In genomic region chr2:30981790-30982513, GRCm38 (mm10) we compare ENCODE assay signal across 8 mouse cellular contexts. TPM values are rescaled to one million over a fixed set of nuclear protein-coding genes. Genes with fewer than 3 reads are reported as not detected.
DNase-seq lines count a peak whose midpoint lies in the region; ATAC-seq and TF ChIP-seq lines count a peak whose summit lies in the region.

Gene BC005624, minus strand, starts transcription at chr2:30982201.
Gene Usp20, plus strand, starts transcription at chr2:30982279.

- TF ChIP-seq RAD21 in MEL (IDR thresholded peaks at IDR 0.05; ENCODE audit: low read depth, low read length), result no peak

- H3K36me3 ChIP-seq in MEL (ENCODE audit: control insufficient read depth in 1 of 2, insufficient read depth in 2 of 2, low read length in 2 of 2), result peaks cover 0 to 17% of the 10 kb centered on the region in 2 experiments; a peak in 2 of 4 replicates
- H3K36me3 ChIP-seq in forebrain, postnatal 0 days (ENCODE audit: insufficient read depth), result peaks cover 22% of the 10 kb centered on the region
- peaks cover 23% of the 10 kb centered on the region for H3K36me3 ChIP-seq in lung, embryonic 15.5 days

- peak within 1 kb of the TSS; percentile 72 for H3K4me2 ChIP-seq in forebrain, postnatal 0 days (ENCODE audit: low read depth)
- peak within 1 kb of the TSS; percentile 92 for H3K4me2 ChIP-seq in lung, embryonic 15.5 days

- no peak for TF ChIP-seq CTCF in MEL (IDR thresholded peaks at IDR 0.05 in 2 of 3, conservative IDR thresholded peaks at IDR 0.05 in 1 of 3; ENCODE audit: control insufficient read depth in 1 of 3, insufficient read depth in 1 of 3, low read depth in 2 of 3, low read length in 3 of 3, poor library complexity in 1 of 3, severe bottlenecking in 1 of 3)
- TF ChIP-seq CTCF in cerebellum, adult 2 months (IDR thresholded peaks at IDR 0.05; ENCODE audit: borderline replicate concordance, insufficient read depth, low read depth, low read length), result no peak
- peak; percentile 44 for TF ChIP-seq CTCF in forebrain, postnatal 0 days (IDR thresholded peaks at IDR 0.05; ENCODE audit: low read depth)

- peaks cover 8% of the 10 kb centered on the region for H3K79me2 ChIP-seq in MEL (ENCODE audit: control insufficient read depth, insufficient read depth, low read length, poor library complexity)

- peaks cover 5 to 23% of the 10 kb centered on the region in 2 experiments for H3K4me1 ChIP-seq in MEL (ENCODE audit: control insufficient read depth in 1 of 2, insufficient read depth in 2 of 2, low read length in 2 of 2)
- no peaks in the 10 kb centered on the region for H3K4me1 ChIP-seq in cerebellum, adult 2 months (ENCODE audit: control insufficient read depth, insufficient read depth, low read length)
- peaks cover 7% of the 10 kb centered on the region; the same call in 1 of the 2 replicates for H3K4me1 ChIP-seq in forebrain, postnatal 0 days (ENCODE audit: insufficient read depth)
- peaks cover 31% of the 10 kb centered on the region for H3K4me1 ChIP-seq in lung, embryonic 15.5 days

- ATAC-seq in forebrain, postnatal 0 days, result peak; percentile 97
- peak; percentile 99 for ATAC-seq in lung, embryonic 15.5 days (ENCODE audit: borderline replicate concordance, extremely low read depth, low FRiP score, low TSS enrichment)

- no peaks in the 10 kb centered on the region for H3K9me3 ChIP-seq in MEL (replicated peaks; ENCODE audit: insufficient read depth, low read length)
- H3K9me3 ChIP-seq in forebrain, postnatal 0 days (ENCODE audit: low read length), result no peaks in the 10 kb centered on the region
- H3K9me3 ChIP-seq in lung, embryonic 15.5 days, result no peaks in the 10 kb centered on the region

- no peak for TF ChIP-seq EP300 in MEL (IDR thresholded peaks at IDR 0.05; ENCODE audit: low read depth in 1 of 2, low read length in 2 of 2)

- no peak within 1 kb of the TSS for H3K27ac ChIP-seq in MEL (ENCODE audit: control insufficient read depth, low read depth, low read length)
- no peak within 1 kb of the TSS for H3K27ac ChIP-seq in cerebellum, adult 2 months (ENCODE audit: insufficient read depth, low read length)
- H3K27ac ChIP-seq in forebrain, postnatal 0 days (ENCODE audit: low read depth, low read length), result peak within 1 kb of the TSS; percentile 24
- H3K27ac ChIP-seq in lung, embryonic 15.5 days, result peak within 1 kb of the TSS; percentile 68

- peak within 1 kb of the TSS; percentile 70 for H3K9ac ChIP-seq in MEL (ENCODE audit: control insufficient read depth, low read depth, low read length, poor library complexity, severe bottlenecking)
- H3K9ac ChIP-seq in forebrain, postnatal 0 days, result peak within 1 kb of the TSS; percentile 58
- peak within 1 kb of the TSS; percentile 65 for H3K9ac ChIP-seq in lung, embryonic 15.5 days

- peak; percentile 99 for DNase-seq in MEL (ENCODE audit: low read depth, low spot score)
- DNase-seq in cerebellum, adult 2 months, result peak; percentile 99 to 100
- peak; percentile 99 for DNase-seq in forebrain, postnatal 0 days
- peak; percentile 99 for DNase-seq in heart, postnatal 4 days
- peak; percentile 99 for DNase-seq in layer of hippocampus, adult 8-10 months (ENCODE audit: low spot score in 2 of 2)
- DNase-seq in ovary, adult 18-20 months (ENCODE audit: low spot score), result peak; percentile 100
- DNase-seq in thymus, postnatal 0 days (ENCODE audit: low spot score), result peak; percentile 100

- TF ChIP-seq POLR2A in MEL (IDR thresholded peaks at IDR 0.05; ENCODE audit: control insufficient read depth in 1 of 2, insufficient read depth in 1 of 2, low read depth in 1 of 2, low read length in 2 of 2, poor library complexity in 1 of 2), result peak; percentile 54 to 63; a peak in 2 of 4 replicates
- TF ChIP-seq POLR2A in cerebellum, adult 2 months (IDR thresholded peaks at IDR 0.05; ENCODE audit: borderline replicate concordance, insufficient read depth, low read length), result peak; percentile 72

- H3K4me3 ChIP-seq in MEL (ENCODE audit: control insufficient read depth in 1 of 2, insufficient read depth in 1 of 2, low read depth in 2 of 2, low read length in 2 of 2), result peak within 1 kb of the TSS; percentile 76 to 84
- H3K4me3 ChIP-seq in cerebellum, adult 2 months (replicated peaks; ENCODE audit: insufficient read depth, low read depth, low read length), result peak within 1 kb of the TSS; percentile 57
- H3K4me3 ChIP-seq in forebrain, postnatal 0 days (ENCODE audit: low read depth, low read length), result peak within 1 kb of the TSS; percentile 80
- peak within 1 kb of the TSS; percentile 77 for H3K4me3 ChIP-seq in lung, embryonic 15.5 days

- under 1% methylated on average over 66 of the region's 66 CpGs for WGBS in cerebellum, adult 2 months
- 3% methylated on average over 64 of the region's 66 CpGs for WGBS in forebrain, postnatal 0 days
- under 1% methylated on average over 63 of the region's 66 CpGs for WGBS in lung, embryonic 15.5 days

- H3K27me3 ChIP-seq in MEL (ENCODE audit: control insufficient read depth in 1 of 2, insufficient read depth in 2 of 2, low read length in 2 of 2), result no peaks in the 10 kb centered on the region
- H3K27me3 ChIP-seq in cerebellum, adult 2 months (ENCODE audit: control insufficient read depth, insufficient read depth, low read length), result no peaks in the 10 kb centered on the region
- no peaks in the 10 kb centered on the region for H3K27me3 ChIP-seq in forebrain, postnatal 0 days (ENCODE audit: insufficient read depth, low read length)
- no peaks in the 10 kb centered on the region for H3K27me3 ChIP-seq in lung, embryonic 15.5 days

TF ChIP-seq in MEL, 35 proteins besides CTCF, POLR2A, EP300 and RAD21:
- TF ChIP-seq UBTF (IDR thresholded peaks at IDR 0.05; ENCODE audit: borderline replicate concordance, insufficient read depth, low read depth, low read length), result no peak
- peak; percentile 95 for TF ChIP-seq MXI1 (IDR thresholded peaks at IDR 0.05; ENCODE audit: low read depth, low read length)
- TF ChIP-seq USF1 (IDR thresholded peaks at IDR 0.05; ENCODE audit: low read depth, low read length), result peak; percentile 47; the same call in 1 of the 2 replicates
- peak; percentile 67; the same call in 1 of the 2 replicates for TF ChIP-seq MAZ (IDR thresholded peaks at IDR 0.05; ENCODE audit: low read depth, low read length)
- peak; percentile 72; the same call in 1 of the 2 replicates for TF ChIP-seq MAX (IDR thresholded peaks at IDR 0.05; ENCODE audit: low read length)
- TF ChIP-seq ZMIZ1 (IDR thresholded peaks at IDR 0.05; ENCODE audit: low read depth, low read length), result peak; percentile 55; the same call in 1 of the 2 replicates
- TF ChIP-seq NELFE (IDR thresholded peaks at IDR 0.05; ENCODE audit: low read depth, low read length), result peak; percentile 60
- no peak for TF ChIP-seq ZC3H11A (IDR thresholded peaks at IDR 0.05; ENCODE audit: low read depth, low read length)
- peak; percentile 94 for TF ChIP-seq HCFC1 (IDR thresholded peaks at IDR 0.05; ENCODE audit: low read depth, low read length)
- peak; percentile 6; the same call in 1 of the 2 replicates for TF ChIP-seq TBP (IDR thresholded peaks at IDR 0.05; ENCODE audit: low read depth, low read length)
- TF ChIP-seq MYC (IDR thresholded peaks at IDR 0.05; ENCODE audit: low read depth, low read length), result peak; percentile 72; the same call in 1 of the 2 replicates
- no peak for TF ChIP-seq MEF2A (IDR thresholded peaks at IDR 0.05; ENCODE audit: extremely low read depth, insufficient replicate concordance, low read depth, low read length, poor library complexity, severe bottlenecking)
- TF ChIP-seq SIN3A (IDR thresholded peaks at IDR 0.05; ENCODE audit: low read length), result peak; percentile 100
- TF ChIP-seq TCF12 (IDR thresholded peaks at IDR 0.05; ENCODE audit: low read depth, low read length), result 0 out of 2 replicates have a peak, but pooled peaks have one; percentile 11
- TF ChIP-seq MAFK (IDR thresholded peaks at IDR 0.05; ENCODE audit: borderline replicate concordance, low read depth, low read length), result no peak
- 0 out of 2 replicates have a peak, but pooled peaks have one; percentile 5 for TF ChIP-seq ETS1 (IDR thresholded peaks at IDR 0.05; ENCODE audit: low read depth, low read length)
- peak; percentile 97 for TF ChIP-seq ELF1 (IDR thresholded peaks at IDR 0.05; ENCODE audit: low read depth, low read length)
- TF ChIP-seq NRF1 (IDR thresholded peaks at IDR 0.05; ENCODE audit: insufficient read depth, low read depth, low read length, poor library complexity, severe bottlenecking), result peak; percentile 33; the same call in 1 of the 2 replicates
- TF ChIP-seq USF2 (IDR thresholded peaks at IDR 0.05; ENCODE audit: borderline replicate concordance in 1 of 2, insufficient read depth in 1 of 2, low read depth in 1 of 2, low read length in 2 of 2), result no peak

RNA-seq across cellular contexts. Expression of gene BC005624, which starts in this region (rescaled TPM):
- 36.8 and 39.6 TPM in 2 replicates for total RNA-seq in MEL (2012; rRNA removed)
- polyA plus RNA-seq in MEL (2012; ENCODE audit: insufficient read depth in 1 of 2, insufficient read length in 2 of 2, low read depth in 1 of 2, low replicate concordance in 2 of 2, missing spikeins in 1 of 2), result 10 to 100 TPM in 1 of 2 experiments, not detected in 1; 63.0 TPM
- polyA plus RNA-seq in cerebellum, adult 2 months (2012; rRNA removed), result 118 and 123 TPM in 2 replicates
- total RNA-seq in forebrain, postnatal 0 days (2014; rRNA removed), result 43.3 and 47.1 TPM in 2 replicates
- 76.1 and 84.6 TPM in 2 replicates for polyA plus RNA-seq in forebrain, postnatal 0 days (2015; fragmentation: Nextera tagmentation; extraction: Ambion mirVana)
- 10 to 100 TPM; 18.1 TPM for total RNA-seq in heart, postnatal 4 days (2021)
- 10 to 100 TPM; 66.5 to 72.2 (median 67.0) TPM for total RNA-seq in layer of hippocampus, adult 8-10 months (2022)
- 55.6 and 56.9 TPM in 2 replicates for polyA plus RNA-seq in lung, embryonic 15.5 days (2015; fragmentation: Nextera tagmentation; extraction: Ambion mirVana)
- 64.0 and 66.2 TPM in 2 replicates for polyA plus RNA-seq in thymus, postnatal 0 days (2015; fragmentation: Nextera tagmentation; extraction: Ambion mirVana)

RNA-seq across cellular contexts. Expression of gene Usp20, which starts in this region (rescaled TPM):
- total RNA-seq in MEL (2012; rRNA removed), result 7.0 and 9.4 TPM in 2 replicates
- polyA plus RNA-seq in MEL (2012; ENCODE audit: insufficient read depth in 1 of 2, insufficient read length in 2 of 2, low read depth in 1 of 2, low replicate concordance in 2 of 2, missing spikeins in 1 of 2), result 10 to 100 TPM in 1 of 2 experiments, not detected in 1; 10.8 TPM
- 59.2 and 68.6 TPM in 2 replicates for polyA plus RNA-seq in cerebellum, adult 2 months (2012; rRNA removed)
- total RNA-seq in forebrain, postnatal 0 days (2014; rRNA removed), result 37.9 and 38.1 TPM in 2 replicates
- polyA plus RNA-seq in forebrain, postnatal 0 days (2015; fragmentation: Nextera tagmentation; extraction: Ambion mirVana), result 23.7 and 31.9 TPM in 2 replicates
- 10 to 100 TPM; 58.5 to 69.1 TPM for total RNA-seq in heart, postnatal 4 days (2021)
- 10 to 100 TPM; 84.0 to 97.7 (median 90.5) TPM for total RNA-seq in layer of hippocampus, adult 8-10 months (2022)
- polyA plus RNA-seq in lung, embryonic 15.5 days (2015; fragmentation: Nextera tagmentation; extraction: Ambion mirVana), result 14.8 and 16.6 TPM in 2 replicates
- polyA plus RNA-seq in thymus, postnatal 0 days (2015; fragmentation: Nextera tagmentation; extraction: Ambion mirVana), result 9.0 and 13.2 TPM in 2 replicates

Comparison
In these comparisons a context has a peak if more than half of its experiments do, and no peak if none do; other contexts are left out.
1. H3K27ac ChIP-seq: peak in forebrain, postnatal 0 days (single experiment) and lung, embryonic 15.5 days (single experiment); none in MEL (single experiment) and cerebellum, adult 2 months (single experiment).
2. Peak in every context shown above with its lines, with median percentiles within 50 percentile points of each other: DNase-seq, H3K4me3 ChIP-seq and H3K9ac ChIP-seq.